Mouse (Mus musculus): ENCODE data around the gene Ttc4. TPM values are rescaled to one million over a fixed set of nuclear protein-coding genes. Genes with fewer than 3 reads are reported as not detected.

The Ttc4 gene
- polyA plus RNA-seq, 1 experiment = 28.2 TPM

DNA sequence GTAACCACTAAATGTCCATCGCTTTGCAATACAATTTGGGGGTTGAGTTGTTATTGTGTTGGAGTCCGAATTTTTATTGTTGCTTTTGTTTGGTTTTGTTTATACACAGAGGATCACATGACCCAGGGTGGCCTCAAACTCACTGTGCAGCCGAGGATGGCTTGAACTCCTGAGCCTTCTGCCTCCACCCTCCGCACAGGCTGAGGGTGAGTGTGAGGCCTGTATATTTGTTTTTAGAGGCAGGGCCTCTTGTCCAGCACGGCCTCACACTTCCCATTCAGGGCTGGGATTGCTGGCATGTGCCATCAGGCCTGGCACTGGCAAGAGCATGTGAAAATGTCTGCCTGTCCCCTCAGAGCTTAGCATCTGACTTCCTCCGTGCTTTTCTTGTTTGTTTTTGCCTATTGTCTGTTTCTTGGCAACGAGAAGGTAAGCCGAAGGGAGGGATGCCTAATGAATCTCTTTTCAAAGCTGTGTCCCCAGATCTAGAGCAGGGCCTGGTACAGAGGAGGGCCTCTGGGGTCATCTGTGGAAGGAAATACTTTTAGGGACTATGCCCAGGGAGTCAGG lies 26.4 kb upstream of the Ttc4 start:
- TF ChIP-seq CEBPB (IDR thresholded peaks at IDR 0.05; ENCODE audit: insufficient read depth, poor library complexity, severe bottlenecking) (no peak), SRF (IDR thresholded peaks at IDR 0.05; ENCODE audit: control insufficient read depth, insufficient read length, low read depth) (no peak), TCF12 (IDR thresholded peaks at IDR 0.05; ENCODE audit: insufficient read depth, poor library complexity, severe bottlenecking) (no peak), USF1 (IDR thresholded peaks at IDR 0.05; ENCODE audit: low read depth) (no peak), REST (IDR thresholded peaks at IDR 0.05; ENCODE audit: insufficient read depth, insufficient read length) (no peak), POLR2A (IDR thresholded peaks at IDR 0.05; ENCODE audit: insufficient read length, low read depth) (no peak), E2F4 (IDR thresholded peaks at IDR 0.05; ENCODE audit: insufficient read depth) (no peak), POLR2AphosphoS2 (IDR thresholded peaks at IDR 0.05; ENCODE audit: insufficient read length, low read depth) (no peak), MAX (IDR thresholded peaks at IDR 0.05; ENCODE audit: low read depth) (no peak), TCF3 (IDR thresholded peaks at IDR 0.05; ENCODE audit: insufficient read length, low read depth) (no peak), MYOD1 (IDR thresholded peaks at IDR 0.05; ENCODE audit: control insufficient read depth in 1 of 3, insufficient read length in 2 of 3, low read depth in 2 of 3) (no peak), MYOG (IDR thresholded peaks at IDR 0.05; ENCODE audit: control insufficient read depth in 1 of 3, insufficient read depth in 1 of 3, insufficient read length in 2 of 3, low read depth in 2 of 3) (no peak)

GRCm38 (mm10) chr4:106704416-106704815 lies 25.7 kb upstream of the Ttc4 start:
- Histone ChIP-seq H3K79me2 (ENCODE audit: control insufficient read depth, insufficient read depth) (no peaks in the 10 kb centered on the region), H3K4me2 (ENCODE audit: low read depth) (no peak overlapping the region), H3K36me3 (ENCODE audit: control insufficient read depth, insufficient read depth) (no peaks in the 10 kb centered on the region), H3K27me3 (ENCODE audit: control insufficient read depth, insufficient read depth, insufficient read length) (peaks cover 39% of the 10 kb centered on the region), H3ac (ENCODE audit: control insufficient read depth, insufficient read length) (no peak overlapping the region), H3K4me3 (no peak overlapping the region)
- TF ChIP-seq SRF (IDR thresholded peaks at IDR 0.05; ENCODE audit: control insufficient read depth, insufficient read length, low read depth) (no peak), MAX (IDR thresholded peaks at IDR 0.05; ENCODE audit: low read depth) (no peak), MYOD1 (IDR thresholded peaks at IDR 0.05; ENCODE audit: control insufficient read depth in 1 of 3, insufficient read length in 2 of 3, low read depth in 2 of 3) (no peak), USF1 (IDR thresholded peaks at IDR 0.05; ENCODE audit: low read depth) (no peak), MYOG (IDR thresholded peaks at IDR 0.05; ENCODE audit: control insufficient read depth in 1 of 3, insufficient read depth in 1 of 3, insufficient read length in 2 of 3, low read depth in 2 of 3) (no peak), TCF3 (IDR thresholded peaks at IDR 0.05; ENCODE audit: insufficient read length, low read depth) (no peak), CEBPB (IDR thresholded peaks at IDR 0.05; ENCODE audit: insufficient read depth, poor library complexity, severe bottlenecking) (no peak)

More for the DNA sequence above, 26.4 kb upstream of the Ttc4 start:
- Histone ChIP-seq H3K36me3 (ENCODE audit: control insufficient read depth, insufficient read depth) (no peaks in the 10 kb centered on the region), H3K4me3 (no peak overlapping the region), H3K79me2 (ENCODE audit: control insufficient read depth, insufficient read depth) (no peaks in the 10 kb centered on the region), H3ac (ENCODE audit: control insufficient read depth, insufficient read length) (no peak overlapping the region), H3K27me3 (ENCODE audit: control insufficient read depth, insufficient read depth, insufficient read length) (peaks cover 39% of the 10 kb centered on the region), H3K4me2 (ENCODE audit: low read depth) (no peak overlapping the region)

GRCm38 (mm10) chr4:106703956-106704355 lies 25.2 kb upstream of the Ttc4 start:
- no peak overlapping the region for H3K4me2 ChIP-seq (ENCODE audit: low read depth)
- TF ChIP-seq TCF12 (IDR thresholded peaks at IDR 0.05; ENCODE audit: insufficient read depth, poor library complexity, severe bottlenecking) (no peak), MYOG (IDR thresholded peaks at IDR 0.05; ENCODE audit: control insufficient read depth in 1 of 3, insufficient read depth in 1 of 3, insufficient read length in 2 of 3, low read depth in 2 of 3) (no peak), MAX (IDR thresholded peaks at IDR 0.05; ENCODE audit: low read depth) (no peak), POLR2AphosphoS2 (IDR thresholded peaks at IDR 0.05; ENCODE audit: insufficient read length, low read depth) (no peak), E2F4 (IDR thresholded peaks at IDR 0.05; ENCODE audit: insufficient read depth) (no peak), SRF (IDR thresholded peaks at IDR 0.05; ENCODE audit: control insufficient read depth, insufficient read length, low read depth) (no peak), REST (IDR thresholded peaks at IDR 0.05; ENCODE audit: insufficient read depth, insufficient read length) (no peak), TCF3 (IDR thresholded peaks at IDR 0.05; ENCODE audit: insufficient read length, low read depth) (no peak), CEBPB (IDR thresholded peaks at IDR 0.05; ENCODE audit: insufficient read depth, poor library complexity, severe bottlenecking) (no peak), POLR2A (IDR thresholded peaks at IDR 0.05; ENCODE audit: insufficient read length, low read depth) (no peak), USF1 (IDR thresholded peaks at IDR 0.05; ENCODE audit: low read depth) (no peak), MYOD1 (IDR thresholded peaks at IDR 0.05; ENCODE audit: control insufficient read depth in 1 of 3, insufficient read length in 2 of 3, low read depth in 2 of 3) (no peak)
- no peak overlapping the region for H3ac ChIP-seq (ENCODE audit: control insufficient read depth, insufficient read length)
- H3K4me3 ChIP-seq = no peak overlapping the region
- H3K36me3 ChIP-seq (ENCODE audit: control insufficient read depth, insufficient read depth) = no peaks in the 10 kb centered on the region
- H3K27me3 ChIP-seq (ENCODE audit: control insufficient read depth, insufficient read depth, insufficient read length) = peaks cover 39% of the 10 kb centered on the region
- H3K79me2 ChIP-seq (ENCODE audit: control insufficient read depth, insufficient read depth) = no peaks in the 10 kb centered on the region

GRCm38 (mm10) chr4:106700798-106701197 lies 22.1 kb upstream of the Ttc4 start:
- TF ChIP-seq CEBPB (IDR thresholded peaks at IDR 0.05; ENCODE audit: insufficient read depth, poor library complexity, severe bottlenecking) (no peak), POLR2A (IDR thresholded peaks at IDR 0.05; ENCODE audit: insufficient read length, low read depth) (no peak), TCF3 (IDR thresholded peaks at IDR 0.05; ENCODE audit: insufficient read length, low read depth) (no peak), TCF12 (IDR thresholded peaks at IDR 0.05; ENCODE audit: insufficient read depth, poor library complexity, severe bottlenecking) (no peak), MYOG (IDR thresholded peaks at IDR 0.05; ENCODE audit: control insufficient read depth in 1 of 3, insufficient read depth in 1 of 3, insufficient read length in 2 of 3, low read depth in 2 of 3) (no peak), SRF (IDR thresholded peaks at IDR 0.05; ENCODE audit: control insufficient read depth, insufficient read length, low read depth) (no peak), MAX (IDR thresholded peaks at IDR 0.05; ENCODE audit: low read depth) (no peak)
- Histone ChIP-seq H3K4me2 (ENCODE audit: low read depth) (no peak overlapping the region), H3K79me2 (ENCODE audit: control insufficient read depth, insufficient read depth) (no peaks in the 10 kb centered on the region), H3K36me3 (ENCODE audit: control insufficient read depth, insufficient read depth) (no peaks in the 10 kb centered on the region), H3K27me3 (ENCODE audit: control insufficient read depth, insufficient read depth, insufficient read length) (peaks cover 51% of the 10 kb centered on the region), H3K4me3 (no peak overlapping the region), H3ac (ENCODE audit: control insufficient read depth, insufficient read length) (no peak overlapping the region)

- H3K27me3 ChIP-seq (ENCODE audit: control insufficient read depth, insufficient read depth, insufficient read length) = peaks cover 51% of the 10 kb centered on the region
- H3K79me2 ChIP-seq (ENCODE audit: control insufficient read depth, insufficient read depth) = no peaks in the 10 kb centered on the region
- no peaks in the 10 kb centered on the region for H3K36me3 ChIP-seq (ENCODE audit: control insufficient read depth, insufficient read depth)
- no peak overlapping the region for H3K4me2 ChIP-seq (ENCODE audit: low read depth)
- no peak overlapping the region for H3ac ChIP-seq (ENCODE audit: control insufficient read depth, insufficient read length)
- H3K4me3 ChIP-seq = no peak overlapping the region
- TF ChIP-seq TCF12 (IDR thresholded peaks at IDR 0.05; ENCODE audit: insufficient read depth, poor library complexity, severe bottlenecking) (no peak), POLR2A (IDR thresholded peaks at IDR 0.05; ENCODE audit: insufficient read length, low read depth) (no peak)
Measured at GRCm38 (mm10) chr4:106699989-106700388, 21.2 kb upstream of the Ttc4 start.
